Mouse (Mus musculus) kidney, adult 8-10 months (tissue): ENCODE data around the gene Agmat.
A peak's percentile ranks its signal among the peaks of the same experiment; 100 is the strongest.
"Not testable (repeated sequence)": the region's sequence is repeated elsewhere in the genome, so short reads cannot be mapped to it uniquely, and the experiment has no call there.

Experiments
- DNase-seq, 2 experiments: peaks; one replicate each; pipeline ENCODE4 v3.0.0; 2022

The Agmat gene

GRCm38 (mm10) chr4:141736856-141737255 is 9.6 kb upstream of the Agmat start:
- DNase-seq = no peak

GRCm38 (mm10) chr4:141738015-141738414 is 8.5 kb upstream of the Agmat start:
- no peak for DNase-seq

DNA sequence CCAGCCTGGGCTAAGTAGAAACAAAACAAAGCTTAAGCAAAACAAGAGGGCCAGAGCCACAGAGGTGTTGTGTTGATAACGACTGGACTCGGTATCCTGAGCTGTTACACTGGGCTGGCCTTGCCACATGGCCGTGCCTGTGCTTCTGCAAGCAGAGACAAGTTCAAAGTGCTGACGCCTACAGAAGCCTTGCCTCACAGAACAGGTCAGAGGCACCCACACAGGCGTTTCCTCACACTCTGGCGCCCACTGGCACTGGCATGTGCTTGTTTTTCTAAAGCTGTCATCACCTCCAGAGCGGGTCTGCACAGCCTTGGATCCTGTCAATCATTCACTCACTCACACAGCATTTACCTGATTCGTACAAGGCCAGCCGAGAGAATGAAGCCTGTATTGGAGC is 4.6 kb upstream of the Agmat start:
- DNase-seq = peak; percentile 87 to 95

DNA sequence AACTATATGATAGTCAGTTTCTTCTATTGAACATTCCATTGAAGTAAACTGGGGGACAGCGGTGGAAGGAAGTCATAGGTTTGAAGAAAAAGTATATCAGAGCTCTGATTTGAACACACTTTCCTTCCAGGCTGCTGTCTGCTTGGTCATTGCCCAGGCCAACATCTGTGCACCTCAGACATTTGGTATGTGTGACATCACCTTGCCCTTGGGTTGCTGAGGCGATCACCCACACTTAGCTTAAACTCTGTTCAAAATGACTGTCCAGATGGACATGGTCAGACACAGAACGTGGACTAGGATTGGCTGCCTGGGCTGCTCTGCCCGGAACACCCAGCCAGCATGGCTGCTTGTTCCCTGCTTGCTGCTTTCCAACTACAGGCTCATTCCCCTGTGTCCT is 4.1 kb upstream of the Agmat start:
- DNase-seq = no peak

- DNase-seq = no peak
Measured at GRCm38 (mm10) chr4:141749557-141749956, 3.1 kb downstream of the Agmat start.

DNA sequence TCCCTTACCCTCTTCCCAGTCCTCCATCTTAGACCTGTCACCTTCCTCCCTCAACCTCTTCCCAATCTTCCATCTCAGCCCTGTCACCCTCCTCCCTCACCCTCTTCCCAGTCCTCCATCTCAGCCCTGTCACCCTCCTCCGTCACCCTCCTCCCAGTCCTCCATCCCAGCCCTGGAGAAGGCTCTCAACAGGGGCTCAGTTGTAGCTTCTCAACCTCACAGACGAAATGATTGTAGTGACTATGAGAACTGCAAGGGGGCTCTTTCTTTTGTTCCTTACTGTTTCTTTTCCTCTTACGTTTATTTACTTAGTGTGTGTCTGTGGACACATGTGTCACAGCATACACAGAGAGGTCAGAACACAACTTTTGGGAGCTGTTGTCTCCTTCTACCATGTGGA is 4.4 kb downstream of the Agmat start:
- no peak for DNase-seq

- no peak for DNase-seq
Measured at GRCm38 (mm10) chr4:141751419-141752075, 5.1 kb downstream of the Agmat start.

DNA sequence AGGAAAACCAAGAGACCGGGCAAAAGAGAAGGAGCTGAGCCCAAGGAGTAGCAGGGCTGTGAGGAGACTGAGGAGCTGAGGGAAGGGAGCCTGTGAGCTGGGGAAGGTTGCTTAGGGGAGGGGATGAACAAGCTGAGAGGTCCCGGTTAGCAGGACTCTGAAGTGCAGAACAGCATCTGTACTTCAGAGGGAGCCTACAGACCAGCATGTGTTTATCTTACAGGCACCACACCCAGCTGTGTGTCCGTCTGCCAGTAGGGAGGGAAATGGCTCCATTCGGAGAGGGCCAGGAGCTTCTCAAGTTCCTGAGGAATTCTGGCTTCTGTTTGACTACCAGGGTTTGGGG is 5.6 kb downstream of the Agmat start:
- no peak for DNase-seq

DNA sequence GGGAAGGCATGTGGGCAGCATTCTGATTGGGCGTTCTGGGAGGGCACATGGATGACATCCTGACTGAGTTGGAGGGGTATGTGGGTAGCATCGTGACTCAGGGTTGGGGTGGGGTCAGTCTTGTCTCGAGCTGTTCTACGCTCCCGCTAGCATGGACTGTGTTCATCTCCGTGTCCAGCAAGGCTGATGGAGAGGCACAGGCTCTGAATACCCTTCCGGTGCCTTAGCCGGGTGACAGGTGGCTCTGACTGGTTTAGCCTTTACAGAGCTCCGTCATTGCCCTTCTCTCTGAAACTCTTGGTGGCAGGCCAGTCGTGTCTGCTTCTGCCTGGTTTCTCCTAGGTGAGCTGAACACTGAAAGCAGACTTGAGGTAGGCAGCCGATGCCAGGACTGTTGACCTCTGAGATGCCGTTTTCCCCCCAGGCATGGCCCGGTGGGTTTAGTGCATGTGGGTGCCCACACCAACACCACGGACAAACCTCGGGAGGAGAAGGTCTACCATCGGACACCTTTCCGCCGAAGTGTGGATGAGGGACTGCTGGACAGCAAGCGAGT is 9.0 kb downstream of the Agmat start:
- DNase-seq = peak in 1 of 2 experiments; percentile 34

DNA sequence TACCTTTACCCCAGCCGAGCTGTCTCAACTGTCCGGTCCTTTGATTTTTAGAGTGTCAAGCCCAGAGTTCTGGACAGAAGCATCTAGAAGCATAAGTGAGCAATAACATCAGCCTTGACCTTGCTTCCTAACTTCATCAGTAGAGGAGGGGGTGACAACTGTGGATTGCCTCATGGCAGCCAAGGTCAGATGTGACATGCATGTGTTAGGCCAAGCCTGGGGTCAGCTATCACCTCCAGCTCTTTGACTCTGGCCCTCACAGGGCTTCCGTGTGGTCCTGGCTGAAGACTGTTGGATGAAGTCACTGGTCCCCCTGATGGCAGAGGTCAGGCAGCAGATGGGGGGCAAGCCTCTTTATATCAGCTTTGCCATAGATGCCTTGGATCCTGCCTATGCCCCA is 10.7 kb downstream of the Agmat start:
- DNase-seq = no peak

DNA sequence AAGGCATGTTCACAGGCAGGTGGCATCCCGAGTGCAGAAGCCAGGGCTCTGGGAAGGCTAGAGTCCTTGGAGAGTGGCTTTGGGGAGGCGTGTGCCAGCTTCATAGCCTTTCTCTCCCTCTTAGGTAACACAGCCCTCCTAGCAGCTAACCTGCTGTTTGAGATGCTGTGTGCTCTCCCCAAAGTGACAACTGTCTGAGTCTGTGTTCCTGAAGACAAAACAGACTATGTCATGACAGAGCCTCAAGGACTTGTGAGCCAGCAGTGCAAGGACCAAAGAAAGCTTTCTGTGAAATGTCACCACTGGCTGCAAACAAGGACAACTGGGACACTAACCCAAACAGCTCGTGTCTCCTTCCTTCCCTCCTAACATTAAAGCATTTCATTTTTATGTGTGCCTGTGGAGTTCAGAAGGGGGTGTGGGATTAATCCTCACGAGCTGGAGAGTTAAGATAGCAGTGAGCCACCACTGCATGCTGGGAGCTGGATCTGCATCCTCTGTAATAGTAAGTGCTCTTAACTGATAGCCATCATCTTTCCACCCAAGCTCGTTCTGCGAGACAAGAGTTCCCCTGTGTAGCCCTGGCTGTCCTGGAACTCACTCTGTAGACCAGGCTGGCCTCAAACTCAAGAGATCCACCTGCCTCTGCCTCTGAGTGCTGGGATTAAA is 12.5 kb downstream of the Agmat start:
- DNase-seq = no peak

DNA sequence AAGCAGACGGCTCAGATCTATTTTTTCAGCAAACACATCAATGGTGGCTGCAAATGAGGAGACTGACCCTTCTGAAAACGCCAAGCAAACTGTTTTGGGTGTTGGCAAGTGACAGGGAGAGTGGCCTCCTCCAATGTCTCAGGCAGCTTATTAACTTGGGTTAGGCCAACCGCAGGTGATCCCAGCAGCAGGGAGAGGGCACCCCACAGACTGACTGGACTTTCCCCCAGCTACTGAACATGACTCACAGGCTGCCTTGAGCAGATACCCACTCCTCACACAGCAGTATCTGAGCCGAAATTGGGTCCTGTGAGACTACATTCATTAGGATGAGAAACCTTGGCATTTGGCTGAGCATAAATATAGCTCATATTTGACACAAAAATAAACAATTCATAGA is 14.5 kb downstream of the Agmat start:
- DNase-seq = peak; percentile 22 to 41

DNA sequence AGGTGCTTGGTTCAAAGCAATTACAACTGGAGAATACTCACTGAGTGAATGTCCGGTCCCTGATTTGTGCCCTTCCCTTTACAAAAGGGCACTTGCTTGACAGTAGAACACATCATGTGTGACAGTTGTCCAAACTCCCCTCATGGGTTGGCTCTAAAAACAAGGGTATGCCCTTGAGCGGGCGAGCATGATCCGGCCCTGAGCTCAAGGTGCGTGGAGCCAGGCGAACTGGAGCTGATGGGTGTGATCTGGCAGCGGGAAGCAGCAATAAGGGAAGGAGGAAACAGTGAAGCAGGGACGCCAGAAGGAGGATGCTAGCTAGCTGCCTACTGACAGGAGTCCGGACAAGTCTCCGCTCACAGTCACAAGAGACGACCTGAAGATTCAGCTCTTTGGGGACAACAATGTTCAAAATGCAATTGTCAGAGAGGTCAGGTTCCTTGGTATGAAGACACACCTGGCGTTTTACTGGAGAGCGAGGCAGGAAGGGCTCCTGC is 15.7 kb downstream of the Agmat start:
- no peak for DNase-seq

GRCm38 (mm10) chr4:141763476-141763875 is 17.0 kb downstream of the Agmat start:
- DNase-seq = no peak

GRCm38 (mm10) chr4:141765008-141765407 is 18.5 kb downstream of the Agmat start:
- DNase-seq = no peak

GRCm38 (mm10) chr4:141766316-141766667 is 19.8 kb downstream of the Agmat start:
- no peak for DNase-seq

DNA sequence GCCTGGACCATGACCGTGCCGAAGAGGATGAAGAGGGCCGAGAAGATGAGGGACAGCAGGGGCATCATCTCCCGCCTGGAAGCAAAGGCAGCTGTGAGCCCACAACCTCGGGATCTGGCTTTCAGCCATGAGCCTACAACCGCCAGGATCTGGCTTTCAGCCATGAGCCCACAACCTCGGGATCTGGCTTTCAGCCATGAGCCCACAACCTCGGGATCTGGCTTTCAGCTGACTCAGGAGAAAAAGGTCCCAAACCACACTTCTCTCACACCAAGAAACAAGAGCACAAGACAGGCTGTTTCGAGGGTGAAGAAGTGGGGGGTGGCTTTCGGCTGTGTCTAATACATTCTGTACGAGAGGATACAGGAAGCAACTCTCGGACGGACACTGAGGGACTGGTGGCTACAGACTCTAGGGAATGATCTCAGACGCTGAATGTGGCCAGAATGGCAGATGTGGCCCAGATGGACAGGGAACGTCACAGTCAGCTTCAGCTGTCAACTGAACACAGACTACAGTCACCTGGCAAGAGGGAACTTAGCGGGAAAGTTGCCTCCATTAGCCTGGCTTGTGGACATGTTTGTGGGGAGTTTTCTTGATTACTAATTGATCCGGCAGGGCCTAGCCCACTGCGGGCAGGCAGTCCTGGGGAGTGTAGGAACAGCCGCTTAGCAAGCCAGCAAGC is 20.3 kb downstream of the Agmat start:
- peak in 1 of 2 experiments; percentile 33 for DNase-seq

- DNase-seq = no peak
Measured at GRCm38 (mm10) chr4:141767353-141768036, 21.0 kb downstream of the Agmat start.

DNA sequence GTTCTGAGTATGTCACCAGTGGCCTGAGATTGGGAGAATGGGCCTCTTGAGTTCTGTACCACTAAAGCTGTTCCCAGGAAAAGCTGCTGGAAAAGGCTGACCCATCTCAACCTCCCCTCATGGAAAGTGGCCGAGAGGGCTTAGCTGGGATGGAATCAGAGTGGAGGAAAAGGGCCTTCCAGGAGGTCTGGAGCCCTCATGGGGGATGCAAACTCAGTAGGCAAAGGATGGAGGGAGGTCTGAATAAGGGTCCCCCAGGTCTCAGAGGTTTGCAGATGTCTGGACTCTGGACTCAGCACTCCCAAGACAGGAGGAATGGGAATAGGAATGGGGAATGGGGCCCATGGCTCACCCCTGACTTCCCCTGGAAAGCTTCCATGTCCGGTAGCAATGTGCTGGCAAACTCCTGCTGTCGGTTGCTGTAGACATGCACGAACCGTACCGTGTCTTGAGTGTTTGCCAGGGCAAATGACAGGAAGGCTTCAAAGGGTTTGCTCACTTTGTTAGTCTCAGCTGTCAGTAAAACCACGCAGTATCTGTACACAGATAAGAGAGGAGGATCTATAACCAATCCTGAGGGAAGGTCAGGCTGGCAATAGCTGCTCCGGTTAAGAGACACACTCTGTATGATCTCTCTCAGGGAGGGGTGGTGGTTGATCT is 23.2 kb downstream of the Agmat start:
- no peak for DNase-seq

DNA sequence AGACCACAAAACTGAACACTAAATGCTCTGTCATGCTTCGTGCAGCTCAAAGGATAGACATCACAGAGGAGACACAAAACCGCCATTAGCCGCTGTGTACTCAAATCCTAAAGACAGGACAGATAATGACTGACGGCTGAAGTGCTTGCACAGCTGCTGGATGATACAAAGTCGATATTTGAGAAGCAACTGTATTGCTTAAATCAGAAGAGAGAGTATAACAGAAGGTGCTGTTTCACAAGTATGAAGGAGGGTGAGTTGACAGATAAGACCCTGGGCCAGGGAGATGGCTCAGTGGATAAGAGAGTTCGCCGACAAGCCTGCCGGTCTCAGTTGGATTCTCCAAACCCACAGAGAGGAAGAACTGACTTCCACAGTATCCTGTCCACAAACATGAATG is 25.4 kb downstream of the Agmat start:
- DNase-seq = no peak

- DNase-seq = not testable (repeated sequence)
Measured at GRCm38 (mm10) chr4:141773019-141773418, 26.5 kb downstream of the Agmat start.

- no peak for DNase-seq
Measured at GRCm38 (mm10) chr4:141779828-141780227, 33.4 kb downstream of the Agmat start.
